Mouse (Mus musculus) frontal cortex, adult 2 months (tissue): ENCODE data around the gene Nfkbia. TPM values are rescaled to one million over a fixed set of nuclear protein-coding genes. Genes with fewer than 3 reads are reported as not detected.

Experiments used
- DNase-seq, 2 experiments: peaks; one replicate each; pipeline ENCODE4 v3.0.0; 2022; ENCODE audit warnings: low spot score in 1 of 2; ENCODE audit errors: extremely low spot score in 1 of 2
- polyA plus RNA-seq: library from polyadenylated mRNA; depleted of rRNA; stranded (reverse); fragments of >200 nt; gene quantifications from 2 replicates; pipeline ENCODE4 v1.2.3, GENCODE M21; 2012

The Nfkbia gene
- polyA plus RNA-seq, 1 experiment, result 36.4 TPM

DNA sequence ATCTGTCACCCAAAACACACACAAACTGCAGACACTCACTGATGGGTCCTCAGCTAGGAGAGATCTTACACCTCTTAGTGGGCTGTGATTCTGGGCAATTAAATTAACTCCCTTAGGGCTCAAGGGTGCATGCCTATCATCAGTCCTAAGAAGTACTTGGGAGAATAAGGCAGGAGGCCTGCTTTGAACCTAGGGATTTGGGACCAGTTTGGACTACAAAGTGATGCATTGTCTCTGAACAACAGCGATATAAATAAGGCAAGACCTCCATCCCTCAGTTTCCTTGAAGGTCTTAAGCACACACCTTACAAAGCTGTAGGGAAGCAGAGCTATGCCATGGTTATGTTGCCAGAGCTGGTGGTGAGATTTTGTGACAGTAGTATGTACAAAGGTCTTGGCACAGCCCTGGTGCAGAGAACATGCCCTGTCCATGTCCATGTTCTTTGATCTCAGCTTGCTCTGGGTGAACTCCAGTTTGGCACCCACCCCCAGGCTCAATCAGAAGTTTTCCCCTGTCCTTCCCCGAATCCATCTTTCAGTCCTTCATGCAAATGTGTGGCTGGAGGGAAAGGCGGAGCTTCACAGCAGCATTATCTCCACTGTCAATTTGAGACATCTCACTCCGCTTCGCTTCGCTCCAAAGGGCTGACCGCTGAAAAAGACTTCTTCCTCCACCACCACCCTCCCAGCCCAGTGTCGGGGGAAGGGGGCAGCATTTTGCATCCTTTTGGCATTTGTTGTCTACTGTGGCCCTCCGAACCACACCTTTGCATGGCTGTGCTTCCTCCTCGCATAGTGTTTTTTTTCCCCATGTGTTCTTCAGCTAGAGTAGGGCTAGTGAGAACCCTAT lies 24.9 kb downstream of the Nfkbia start:
- no peak for DNase-seq

DNA sequence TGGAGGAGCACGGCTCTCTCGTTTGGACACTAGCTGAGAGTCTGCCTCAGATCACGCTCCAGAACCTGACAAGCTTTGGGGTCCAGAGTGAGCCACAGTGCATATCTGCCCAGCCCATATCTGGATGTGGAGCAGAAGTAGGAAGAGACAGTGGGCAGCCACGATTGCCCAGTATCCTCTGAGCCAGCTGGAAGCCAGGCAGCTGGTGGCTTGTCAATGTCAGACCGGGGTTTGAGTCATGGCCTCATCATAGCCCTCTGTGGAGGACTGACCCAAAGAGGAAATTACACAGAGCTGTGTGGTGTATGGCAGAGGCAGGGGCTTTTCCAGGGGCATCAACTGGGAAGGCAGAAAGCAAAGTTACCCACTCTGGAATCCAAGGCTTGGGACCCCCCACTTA lies 25.6 kb downstream of the Nfkbia start:
- DNase-seq, result no peak

DNA sequence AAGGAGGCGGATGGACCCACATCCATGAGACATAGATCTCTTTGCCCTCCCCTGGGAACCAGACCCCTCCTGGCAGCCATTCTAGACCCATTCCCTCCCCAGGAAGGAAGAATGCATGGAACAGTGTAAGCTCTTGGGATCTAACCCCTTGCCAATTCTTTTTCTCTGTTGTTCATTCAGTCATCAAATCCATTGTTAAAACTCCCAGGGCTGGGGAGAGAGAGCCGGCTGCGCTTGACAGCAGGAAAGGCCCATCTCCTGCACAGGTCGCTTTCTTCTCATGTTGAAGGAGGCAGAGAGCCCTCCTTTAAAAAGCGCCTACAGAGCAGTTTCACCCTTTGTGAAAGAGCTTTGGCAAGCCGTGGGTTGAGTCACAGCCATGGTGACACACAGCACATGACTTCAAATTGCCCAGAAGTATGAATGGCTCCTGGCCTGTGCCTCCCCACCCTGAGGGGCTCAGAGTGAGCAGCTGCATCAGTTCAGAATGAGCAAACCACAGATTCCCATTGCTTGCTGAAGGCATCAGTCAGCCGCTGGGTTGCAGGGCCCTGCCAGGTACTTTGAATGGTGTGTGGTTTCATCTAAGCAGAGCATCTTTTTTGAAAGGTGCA lies 26.3 kb downstream of the Nfkbia start:
- no peak for DNase-seq

DNA sequence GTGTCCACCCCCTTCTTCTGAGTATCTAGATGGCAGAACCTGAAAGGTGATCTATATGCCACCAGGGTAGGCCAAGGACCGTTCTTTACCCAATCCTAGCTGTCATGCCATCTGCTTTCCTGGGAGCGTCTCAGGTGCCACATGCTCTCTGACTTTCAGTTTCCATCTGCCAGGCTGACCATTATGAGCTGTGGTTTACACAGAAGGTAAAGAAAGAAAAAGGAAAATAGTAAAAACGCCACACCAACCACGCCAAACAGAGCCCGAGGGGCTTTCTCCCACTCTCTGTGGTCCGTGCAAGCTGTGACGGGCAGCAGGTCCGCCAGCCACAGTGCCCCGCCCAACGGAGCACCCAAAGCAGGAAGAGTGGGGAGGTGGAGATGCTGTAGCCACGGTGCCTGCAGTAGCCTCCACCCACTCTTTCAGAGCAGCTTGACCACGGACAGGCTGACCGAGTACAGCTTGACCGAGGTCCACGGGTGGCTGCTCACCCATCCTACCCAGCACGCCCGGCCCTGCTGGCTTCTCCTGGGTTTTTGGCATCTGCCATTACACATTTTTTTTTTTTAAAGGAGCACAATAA lies 27.0 kb downstream of the Nfkbia start:
- DNase-seq, result no peak

DNA sequence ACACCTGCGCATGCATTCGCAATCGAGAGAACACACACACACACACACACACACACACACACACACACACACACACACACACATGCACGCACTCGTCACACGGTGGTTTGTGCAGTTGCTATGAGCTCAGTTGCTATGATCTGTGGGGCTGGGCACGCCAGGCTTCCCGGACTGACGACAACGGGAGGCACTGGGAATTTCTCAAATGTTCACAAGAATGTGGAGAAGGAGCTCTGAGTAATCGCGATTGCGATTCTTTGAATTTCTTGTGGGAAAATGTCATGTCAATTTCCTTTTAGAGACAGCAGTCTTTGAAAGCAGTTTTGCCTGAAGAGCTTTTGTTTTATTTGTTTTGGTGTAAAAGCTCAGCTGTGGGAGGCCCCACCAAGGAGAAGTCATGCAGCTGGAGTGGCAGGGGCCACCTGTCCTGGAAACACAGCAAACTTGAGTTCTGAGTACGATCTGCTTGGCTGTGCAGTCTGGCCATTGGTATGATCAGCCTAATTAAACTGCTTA lies 27.5 kb downstream of the Nfkbia start:
- DNase-seq, result peak in 1 of 2 experiments; percentile 54

DNA sequence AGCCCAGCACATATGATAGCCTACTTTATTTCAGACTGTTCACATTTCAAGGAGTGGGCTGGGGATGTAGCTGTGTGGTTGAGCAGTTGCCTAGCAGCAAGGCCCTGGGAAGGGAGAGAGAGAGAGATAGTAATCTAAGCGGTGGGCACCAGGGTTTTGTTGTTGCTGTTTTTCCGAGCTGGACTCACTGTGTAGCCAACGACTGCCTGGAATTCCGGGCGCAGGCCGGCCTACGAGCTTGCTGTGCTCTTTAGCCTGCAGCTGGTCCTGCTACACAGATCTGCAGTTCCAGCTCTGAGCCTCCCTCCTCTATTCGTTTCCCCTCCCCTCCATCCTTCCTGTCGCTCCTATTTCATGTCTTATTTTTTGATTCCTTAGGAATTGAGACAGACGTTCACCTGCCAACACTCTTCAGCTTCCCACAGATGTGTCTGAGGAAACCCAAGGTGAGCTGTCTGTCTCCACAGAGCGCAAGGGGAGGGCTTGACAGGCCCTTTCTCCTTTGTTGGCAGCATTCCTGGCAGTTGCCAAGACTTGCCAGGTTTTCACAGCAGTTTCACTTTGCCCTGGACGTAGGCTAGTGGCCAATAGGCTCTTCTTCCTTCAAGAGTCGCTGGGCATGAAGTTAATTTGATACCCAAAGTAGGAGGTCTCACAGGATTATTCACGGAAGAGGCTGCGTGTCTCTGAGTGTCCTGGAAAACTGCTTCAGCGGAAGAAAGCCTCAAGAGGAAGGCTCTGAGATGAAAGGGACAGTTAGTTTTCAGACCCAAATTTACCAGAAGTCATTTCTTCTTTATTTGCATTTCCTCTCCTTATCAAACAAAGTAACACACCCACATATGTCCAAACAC lies 28.2 kb downstream of the Nfkbia start:
- DNase-seq, result peak in 1 of 2 experiments; percentile 52

DNA sequence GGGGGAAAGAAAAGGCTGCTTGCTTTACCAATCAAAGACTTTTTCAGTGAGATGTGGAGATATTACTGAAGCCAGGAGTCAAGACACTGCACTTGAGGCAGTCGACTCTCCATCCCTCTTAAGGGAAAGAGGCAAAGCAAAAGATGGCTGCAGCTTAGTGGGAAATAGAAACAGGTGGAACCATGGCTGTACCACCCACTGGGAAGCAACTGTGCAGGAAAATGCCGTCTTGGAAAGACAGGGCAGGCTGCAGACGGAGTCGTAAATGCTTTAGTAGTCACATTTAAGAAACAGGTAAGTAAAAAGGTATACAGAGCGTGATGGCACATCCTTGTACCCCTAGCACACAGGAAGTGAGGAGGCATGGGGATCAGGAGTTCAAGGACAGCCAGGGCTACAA lies 29.4 kb downstream of the Nfkbia start:
- no peak for DNase-seq

DNA sequence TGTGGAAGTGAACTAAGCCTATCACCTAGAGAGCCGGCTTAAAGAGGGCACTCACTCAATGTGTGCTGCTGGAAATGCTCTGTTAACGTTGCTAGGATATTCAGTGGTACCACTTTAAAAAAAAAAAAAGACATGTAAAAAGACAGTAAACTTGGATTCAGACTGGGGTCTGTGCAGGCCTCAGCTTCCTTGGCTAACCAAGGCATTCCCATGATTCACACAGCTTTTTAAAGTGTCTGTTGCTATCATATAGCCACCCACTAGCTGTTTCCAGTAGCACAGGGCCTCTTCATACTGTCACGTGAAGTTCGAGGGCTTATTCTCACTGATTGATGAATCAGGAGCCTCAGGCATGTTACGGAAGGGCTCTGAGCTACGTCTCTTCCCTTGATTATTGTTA lies 30.0 kb downstream of the Nfkbia start:
- no peak for DNase-seq

DNA sequence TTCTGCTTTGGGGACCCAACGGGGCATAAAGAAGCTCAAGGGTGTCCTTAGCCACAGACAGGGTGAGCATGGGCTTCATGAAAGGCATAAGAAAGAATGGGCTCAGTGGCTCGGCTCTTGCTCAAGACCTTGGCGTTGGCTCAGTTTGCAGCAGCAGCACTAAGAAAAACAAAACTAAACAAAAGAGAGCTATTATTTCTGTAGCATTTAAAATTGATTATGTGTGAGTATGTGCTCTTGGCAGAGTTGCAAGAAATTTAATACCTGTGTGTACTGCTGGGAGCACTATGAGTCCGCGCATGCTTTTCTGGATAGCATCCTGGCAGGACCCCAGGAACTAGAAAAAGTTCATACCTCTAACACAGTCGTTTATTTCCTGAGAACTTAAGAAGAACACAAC lies 30.7 kb downstream of the Nfkbia start:
- no peak for DNase-seq

DNA sequence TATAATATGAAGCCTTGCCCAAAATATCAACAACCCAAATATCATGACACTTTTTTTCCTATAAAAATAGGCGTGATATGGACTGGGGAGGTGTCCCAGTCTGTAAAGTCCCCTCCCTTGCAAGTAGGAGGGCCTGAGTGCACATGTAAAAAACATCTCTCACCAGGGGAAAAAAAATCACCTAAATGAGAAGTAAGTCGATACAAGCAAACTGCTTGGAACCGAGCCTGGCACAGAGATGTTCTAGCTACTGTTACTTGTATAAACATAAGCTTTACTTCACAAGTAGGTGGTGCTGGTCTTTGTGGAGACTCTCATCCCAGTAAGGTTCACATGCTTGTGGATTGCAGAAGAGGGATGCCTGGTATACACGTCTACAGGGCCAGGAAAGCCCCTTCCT lies 31.5 kb downstream of the Nfkbia start:
- DNase-seq, result no peak

DNA sequence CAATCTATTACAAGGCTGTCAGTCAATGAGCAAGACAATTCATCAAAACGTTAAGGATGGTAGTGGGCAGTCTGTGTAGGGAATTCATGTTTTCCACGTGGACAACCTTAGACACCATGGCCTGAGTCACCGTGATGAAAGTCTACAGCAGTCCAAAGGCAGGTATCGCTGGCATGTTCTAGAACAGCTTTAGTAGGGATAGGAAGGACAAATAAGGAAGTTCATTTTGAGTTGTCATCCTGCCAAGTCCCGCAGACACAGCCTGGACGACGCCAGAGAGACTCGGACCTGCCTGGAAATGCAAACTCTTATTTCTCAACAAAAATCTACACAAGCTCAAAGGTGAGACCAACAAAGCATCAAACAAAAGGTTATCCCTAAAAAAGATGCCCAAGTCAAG lies 32.7 kb downstream of the Nfkbia start:
- DNase-seq, result no peak

DNA sequence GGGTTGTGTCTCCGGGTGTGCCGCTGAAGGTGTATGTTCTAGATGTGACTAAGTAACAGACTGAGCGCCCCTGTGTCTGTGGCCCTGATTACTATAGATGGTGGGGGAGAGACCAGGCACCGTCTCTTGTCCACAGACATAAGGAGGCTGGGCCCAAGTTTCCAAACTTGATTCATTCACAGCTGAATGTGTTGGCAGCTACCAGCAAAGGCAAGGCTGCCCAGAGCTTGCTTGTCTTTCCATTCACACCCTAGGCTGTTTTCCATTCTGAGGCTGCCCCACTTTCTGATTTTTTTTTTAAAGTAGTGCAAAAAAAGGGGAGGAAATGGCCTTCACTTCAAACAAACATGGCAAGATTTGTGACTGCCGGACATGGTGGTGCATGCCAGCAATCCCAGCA lies 35.6 kb downstream of the Nfkbia start:
- DNase-seq, result peak in 1 of 2 experiments; percentile 56

DNA sequence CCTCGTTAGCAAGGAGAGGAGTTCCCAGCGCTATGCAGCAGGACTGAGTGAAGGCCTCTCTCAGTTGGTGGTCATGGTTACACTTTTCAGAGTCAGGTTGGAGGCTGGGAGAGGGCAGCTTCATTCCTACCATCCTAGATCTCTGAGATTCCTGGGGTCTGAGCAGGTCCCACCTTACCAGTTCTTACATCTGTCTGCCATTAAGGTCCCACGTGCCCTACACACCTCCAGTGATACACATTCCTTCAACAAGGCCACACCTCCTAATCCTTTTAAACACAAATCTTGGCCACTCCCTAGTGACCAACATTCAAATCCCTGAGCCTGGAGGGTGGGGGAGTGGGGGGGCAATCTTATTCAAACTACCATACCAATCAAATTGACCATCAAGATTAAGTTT lies 36.3 kb downstream of the Nfkbia start:
- no peak for DNase-seq

DNA sequence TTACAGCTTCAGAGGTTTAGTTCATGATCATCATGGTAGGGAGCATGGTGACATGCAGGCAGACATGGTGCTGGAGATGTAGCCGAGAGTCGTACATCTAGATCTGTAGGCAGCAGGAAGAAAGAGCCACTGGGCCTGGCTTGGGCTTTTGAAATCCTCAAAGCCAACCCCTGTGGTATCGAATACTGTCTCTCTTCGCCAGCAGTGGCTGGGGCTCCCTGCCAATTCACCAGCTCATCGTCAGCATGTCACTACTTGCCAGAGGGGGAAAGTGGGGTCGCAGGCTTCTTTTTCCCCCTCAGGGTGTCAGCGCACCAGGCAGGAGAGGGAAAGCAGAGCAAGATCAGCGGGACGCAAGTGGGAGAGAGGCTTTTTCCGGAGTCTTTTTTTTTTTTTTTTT lies 37.2 kb downstream of the Nfkbia start:
- no peak for DNase-seq

DNA sequence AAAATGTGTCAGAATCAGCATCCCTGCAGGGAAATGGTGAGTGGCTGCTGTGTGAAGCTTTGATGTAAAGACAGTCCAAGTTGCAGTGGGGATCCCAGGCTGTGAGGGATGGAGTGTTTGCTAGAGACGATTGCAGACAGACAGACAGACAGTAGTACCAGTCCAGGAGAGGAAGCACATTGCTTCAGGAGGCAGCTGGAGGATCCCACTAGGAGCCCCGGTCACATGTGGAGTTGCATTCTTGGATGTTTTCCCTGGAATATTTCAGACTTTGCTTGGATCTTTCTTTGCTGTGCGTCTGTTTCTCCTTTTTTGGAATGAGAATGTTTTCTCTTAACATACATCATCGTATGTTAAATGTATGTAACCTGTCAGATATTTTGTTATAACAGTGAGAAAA lies 38.5 kb downstream of the Nfkbia start:
- no peak for DNase-seq

DNA sequence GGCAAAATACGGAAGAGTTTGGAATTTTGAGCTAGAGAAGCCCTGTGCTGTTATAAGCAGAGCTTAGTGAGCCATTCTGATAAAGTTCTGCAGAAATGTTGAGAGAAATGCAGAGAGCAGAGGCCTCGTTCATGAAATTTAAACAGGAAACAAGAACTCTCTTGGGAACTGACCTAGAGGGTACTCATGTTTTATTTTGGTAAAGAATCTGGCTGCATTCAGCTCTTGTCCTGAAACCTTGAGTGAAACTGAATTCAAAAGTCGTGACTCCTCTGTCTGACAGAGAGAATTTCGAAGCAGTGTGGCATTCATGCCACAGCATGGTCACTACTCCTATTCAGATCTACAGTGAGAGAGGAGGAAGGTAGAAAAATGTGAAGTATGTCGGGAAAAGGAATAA lies 39.6 kb downstream of the Nfkbia start:
- no peak for DNase-seq

DNA sequence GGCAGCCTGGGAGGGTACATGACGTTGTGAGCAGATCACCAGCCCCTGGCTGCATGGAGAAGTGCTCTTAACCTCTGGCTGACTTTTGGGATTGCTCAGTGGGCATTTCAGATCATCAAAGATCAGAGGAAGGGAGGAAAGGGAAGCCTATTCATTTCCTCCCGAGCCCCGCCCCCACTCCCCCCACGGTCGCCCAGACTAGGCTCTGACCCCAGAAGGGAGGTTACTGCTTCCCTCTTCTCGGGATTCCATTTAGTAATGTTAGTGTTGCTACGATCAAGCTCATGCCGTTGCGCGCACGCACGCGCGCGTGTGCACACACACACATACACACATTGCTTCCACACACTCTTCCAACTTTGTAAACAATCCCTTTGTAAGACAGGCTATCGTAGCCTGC lies 42.0 kb downstream of the Nfkbia start:
- no peak for DNase-seq

DNA sequence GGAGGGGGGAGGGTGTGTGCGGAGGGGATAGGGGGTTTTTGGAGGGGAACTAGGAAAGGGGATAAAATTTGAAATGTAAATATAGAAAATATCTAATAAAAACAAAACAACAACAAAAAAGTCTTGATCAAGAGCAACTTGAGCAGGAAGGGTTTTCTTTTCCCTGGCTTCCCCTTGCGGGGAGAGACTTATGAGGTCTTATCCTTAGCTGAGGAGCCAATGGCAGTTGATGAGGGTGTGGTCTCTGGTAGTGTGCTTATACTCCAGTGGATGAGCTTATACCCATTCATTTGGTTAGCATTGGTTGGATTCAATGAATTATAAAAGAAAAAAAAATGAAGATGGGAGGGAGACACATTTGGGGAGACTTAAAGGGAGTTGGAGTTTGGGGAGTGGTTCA lies 43.4 kb downstream of the Nfkbia start:
- DNase-seq, result no peak

DNA sequence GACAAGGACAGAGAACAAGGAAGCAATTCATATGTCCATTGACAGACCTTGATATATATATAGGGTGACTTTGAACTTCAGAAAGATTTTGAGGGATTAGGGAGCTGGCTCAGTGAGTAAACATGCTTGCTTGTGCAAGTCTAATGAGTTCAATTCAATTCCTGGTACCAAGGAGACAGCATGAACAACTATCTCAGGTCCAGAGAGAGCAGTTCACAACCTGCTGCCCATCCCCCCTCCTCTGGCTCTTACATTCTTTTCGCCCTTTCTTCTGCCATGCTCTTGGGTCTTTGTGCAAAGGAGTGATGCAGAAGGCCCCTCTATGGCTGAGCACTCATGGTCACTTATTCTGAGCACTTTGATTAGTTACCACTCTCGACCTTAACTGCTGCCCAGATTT lies 44.0 kb downstream of the Nfkbia start:
- no peak for DNase-seq

DNA sequence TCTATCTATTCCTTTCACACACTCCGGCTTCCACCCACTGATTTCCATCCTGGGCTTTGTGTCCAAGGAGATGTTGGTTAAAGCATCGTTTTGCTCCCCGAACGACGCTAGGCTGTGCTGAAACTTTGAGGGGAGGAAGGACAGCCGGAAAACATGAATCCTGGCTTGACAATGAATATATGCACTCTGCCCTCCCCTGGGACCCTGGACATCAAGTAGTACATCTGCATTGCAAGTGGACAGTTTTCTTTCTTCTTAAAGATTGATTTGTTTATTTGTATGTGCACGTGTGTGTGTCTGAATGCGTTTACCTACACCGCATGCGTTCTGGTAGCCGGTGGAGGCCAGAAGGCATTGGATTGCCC lies 45.1 kb downstream of the Nfkbia start:
- DNase-seq, result peak in 1 of 2 experiments; percentile 48
